Mouse (Mus musculus) 3T3-L1 (cell line): ENCODE measurements around the gene Gsta3.
"Not testable (repeated sequence)": the region's sequence is repeated elsewhere in the genome, so short reads cannot be mapped to it uniquely, and the experiment has no call there.

ENCODE experiments used
- DNase-seq: peaks from one replicate; pipeline ENCODE4 v3.0.0-alpha.2; 2015; ENCODE audit warnings: low read depth, low spot score

Gsta3 gene

DNA sequence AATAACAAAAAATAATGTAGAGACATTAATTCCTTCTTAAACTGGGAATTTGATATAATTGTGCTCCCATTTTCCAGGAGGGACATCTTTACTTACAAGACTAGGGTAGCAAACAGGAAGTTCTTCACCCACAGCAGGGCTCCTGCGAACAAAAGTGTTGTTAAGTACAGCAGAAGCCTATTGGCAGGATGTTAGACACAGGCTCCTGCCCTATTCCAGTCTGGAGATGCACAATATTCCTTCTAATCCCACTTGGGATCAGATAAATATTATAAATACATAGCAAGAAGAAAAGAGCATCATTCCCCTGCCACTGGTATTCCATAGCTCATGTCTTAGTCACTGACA lies 12.9 kb downstream of the Gsta3 start:
- DNase-seq = no peak

DNA sequence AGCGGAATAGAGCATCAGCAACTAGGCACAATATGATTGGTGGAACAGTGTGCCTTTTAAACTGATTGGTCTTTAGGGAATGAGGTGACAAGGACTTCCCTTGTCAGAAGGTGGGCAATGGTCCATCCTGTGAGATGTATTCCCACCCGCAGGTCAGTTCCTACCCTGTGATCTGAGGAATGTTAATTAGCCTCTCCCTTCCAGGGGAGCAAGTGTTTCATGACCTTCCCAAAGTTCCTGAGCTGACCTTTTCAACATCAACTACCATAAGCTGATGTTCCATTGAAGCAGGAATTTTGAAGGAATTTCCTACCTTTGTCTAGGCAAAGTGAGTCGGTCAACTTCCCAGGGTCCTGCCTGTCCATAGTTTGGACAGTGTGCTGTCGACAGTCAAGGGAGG lies 13.5 kb downstream of the Gsta3 start:
- DNase-seq = no peak

DNA sequence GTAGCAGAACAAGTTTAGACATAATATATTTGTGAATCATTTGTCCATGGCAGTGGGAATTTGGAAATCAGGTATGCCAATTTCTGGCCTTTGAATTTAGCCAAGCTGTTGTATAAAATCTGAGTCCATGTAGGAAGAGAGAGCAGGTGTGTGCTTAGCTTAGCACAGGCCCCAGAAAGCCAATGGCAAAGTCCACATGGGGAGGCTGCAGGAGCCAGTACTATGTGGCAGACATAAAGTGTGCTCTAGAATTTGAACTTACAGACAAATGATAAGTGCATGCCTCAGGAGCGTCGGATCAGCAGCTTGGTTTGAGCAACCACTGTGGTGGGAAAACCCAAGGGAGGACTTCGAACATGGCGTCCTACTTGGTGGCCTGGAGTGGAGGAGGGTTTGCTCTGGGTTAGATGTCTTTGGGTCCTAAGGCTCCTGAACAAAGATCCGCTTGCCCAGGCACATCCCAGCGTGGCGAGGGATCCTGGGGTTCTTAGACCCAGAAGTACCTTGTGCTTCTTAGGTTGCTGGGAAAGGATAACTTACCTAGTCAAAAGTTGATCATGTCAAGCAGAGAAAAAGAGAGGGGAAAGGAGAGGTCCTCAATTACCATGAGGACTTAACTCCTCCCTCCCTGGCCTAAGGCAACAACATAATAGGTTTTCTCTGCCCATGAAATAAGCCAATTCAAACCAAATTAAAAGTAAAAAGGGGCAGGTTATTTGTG lies 15.4 kb downstream of the Gsta3 start:
- DNase-seq = no peak

DNA sequence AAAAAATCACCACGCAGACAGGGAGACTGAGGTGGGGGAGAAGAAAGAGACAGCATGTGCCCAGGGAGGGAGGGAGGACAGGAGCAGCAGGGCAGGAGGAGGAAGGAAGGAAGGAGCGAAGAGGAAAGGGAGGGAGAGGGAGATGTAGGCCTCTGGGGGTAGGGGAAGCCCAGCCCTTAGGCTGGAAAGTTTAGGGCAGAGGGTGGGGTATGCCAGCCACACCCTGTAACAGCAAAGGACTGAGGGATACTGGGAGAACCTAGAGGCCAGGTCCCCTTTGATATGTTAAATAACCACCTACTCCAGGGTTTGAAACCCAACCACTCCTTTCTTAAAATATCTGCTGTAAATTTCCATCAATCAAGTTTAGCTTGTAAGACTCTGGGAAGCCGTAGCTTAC lies 16.0 kb downstream of the Gsta3 start:
- no peak for DNase-seq

DNA sequence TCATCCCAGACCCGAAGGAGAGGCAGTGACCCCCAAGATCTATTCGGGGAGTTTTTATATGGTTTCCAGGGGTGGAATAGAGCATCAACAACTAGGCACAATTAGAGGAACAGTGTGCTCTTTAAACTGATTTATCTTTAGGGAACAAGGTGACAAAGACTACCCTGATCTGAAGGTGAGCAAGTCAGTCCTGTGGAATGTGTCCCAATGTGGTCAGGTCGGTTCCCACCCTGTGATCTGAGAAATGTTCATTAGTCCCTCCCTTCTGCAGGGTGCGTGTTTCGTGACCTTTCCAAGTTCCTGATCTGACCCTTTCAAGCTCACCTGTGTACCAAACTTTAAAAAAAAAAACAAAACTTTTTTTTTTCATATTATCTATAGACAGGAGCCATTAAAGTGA lies 16.5 kb downstream of the Gsta3 start:
- no peak for DNase-seq

DNA sequence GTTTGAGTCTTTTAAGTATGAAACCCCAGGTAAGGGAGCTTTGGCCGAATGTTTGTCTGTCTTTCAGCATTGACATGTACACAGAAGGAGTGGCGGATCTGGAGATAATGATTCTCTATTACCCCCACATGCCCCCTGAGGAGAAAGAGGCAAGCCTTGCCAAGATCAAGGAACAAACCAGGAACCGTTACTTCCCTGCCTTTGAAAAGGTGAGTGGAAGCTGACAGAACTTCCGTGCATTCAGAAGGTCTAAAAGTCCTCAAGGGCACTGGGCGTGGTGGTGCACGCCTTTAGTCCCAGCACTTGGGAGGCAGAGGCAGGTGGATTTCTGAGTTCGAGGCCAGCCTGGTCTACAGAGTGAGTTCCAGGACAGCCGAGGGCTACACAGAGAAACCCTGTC lies 19.6 kb downstream of the Gsta3 start:
- not testable (repeated sequence) for DNase-seq

DNA sequence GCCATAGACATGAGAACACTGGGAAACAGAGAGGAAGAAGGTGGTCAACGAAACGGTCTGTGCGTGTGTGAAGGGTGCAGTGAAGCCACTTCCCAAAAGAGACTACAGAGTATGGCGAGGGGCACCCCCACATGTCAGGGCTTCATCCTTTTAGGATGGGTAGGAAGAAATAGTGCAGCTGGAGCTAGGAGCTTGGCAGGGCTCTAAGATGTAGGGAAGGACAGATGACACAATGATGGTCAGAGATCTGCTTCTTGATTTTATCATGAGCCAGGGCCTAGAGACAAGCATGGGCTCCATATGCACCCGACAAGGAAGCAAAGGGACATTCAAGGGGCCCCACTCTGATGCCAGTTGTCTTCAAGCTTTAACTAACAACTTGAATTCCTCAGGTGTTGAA lies 22.0 kb downstream of the Gsta3 start:
- no peak for DNase-seq

DNA sequence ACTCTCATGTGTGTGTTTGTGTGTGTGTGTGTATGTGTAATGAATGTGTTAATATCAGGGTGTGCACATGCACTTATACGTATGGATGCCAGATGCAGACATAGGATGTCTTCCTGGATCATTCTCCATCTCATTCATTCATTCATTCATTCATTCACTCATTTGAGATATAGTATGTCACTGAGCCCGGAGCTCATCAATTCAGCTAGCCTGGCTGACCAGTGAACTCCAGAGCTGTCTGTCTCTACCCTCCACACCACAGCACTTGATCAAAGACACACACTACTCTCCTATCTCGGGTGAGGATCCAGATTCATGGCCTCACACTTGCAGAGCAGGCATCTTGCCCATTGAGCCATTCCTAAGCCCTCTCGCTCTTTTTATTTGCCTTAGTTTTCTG lies 23.6 kb downstream of the Gsta3 start:
- no peak for DNase-seq

DNA sequence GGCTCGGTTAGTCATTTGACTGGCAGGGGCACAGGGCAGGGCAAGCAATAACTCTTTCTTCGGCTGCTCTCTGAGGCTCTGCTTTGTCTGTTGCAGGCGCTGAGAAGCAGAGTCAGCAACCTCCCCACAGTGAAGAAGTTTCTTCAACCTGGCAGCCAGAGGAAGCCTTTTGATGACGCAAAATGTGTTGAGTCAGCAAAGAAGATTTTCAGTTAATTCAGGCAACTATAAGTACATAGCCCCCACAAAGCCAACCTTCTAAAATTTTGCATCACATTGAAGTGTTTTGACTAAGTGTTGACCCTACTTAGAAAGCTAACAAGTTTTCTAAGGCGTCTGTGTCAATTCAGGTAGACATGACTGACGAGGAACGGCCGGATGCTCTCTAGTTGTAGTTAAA lies 24.4 kb downstream of the Gsta3 start:
- no peak for DNase-seq

DNA sequence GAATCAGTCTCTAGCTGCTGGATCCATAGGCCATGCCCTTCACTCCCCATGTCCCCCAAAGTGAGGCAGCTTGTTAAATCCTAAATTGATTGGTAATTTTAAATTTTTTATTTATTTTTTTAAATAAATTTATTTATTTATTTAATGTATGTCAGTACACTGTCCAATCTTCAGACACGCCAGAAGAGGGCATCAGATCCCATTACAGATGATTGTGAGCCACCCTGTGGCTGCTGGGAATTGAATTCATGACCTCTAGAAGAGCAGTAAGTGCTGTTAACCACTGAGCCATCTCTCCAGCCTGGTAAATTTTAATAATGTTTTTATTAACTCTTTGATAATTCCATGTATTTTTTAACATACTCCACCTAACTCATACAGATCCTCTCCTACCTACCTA lies 26.4 kb downstream of the Gsta3 start:
- no peak for DNase-seq

DNA sequence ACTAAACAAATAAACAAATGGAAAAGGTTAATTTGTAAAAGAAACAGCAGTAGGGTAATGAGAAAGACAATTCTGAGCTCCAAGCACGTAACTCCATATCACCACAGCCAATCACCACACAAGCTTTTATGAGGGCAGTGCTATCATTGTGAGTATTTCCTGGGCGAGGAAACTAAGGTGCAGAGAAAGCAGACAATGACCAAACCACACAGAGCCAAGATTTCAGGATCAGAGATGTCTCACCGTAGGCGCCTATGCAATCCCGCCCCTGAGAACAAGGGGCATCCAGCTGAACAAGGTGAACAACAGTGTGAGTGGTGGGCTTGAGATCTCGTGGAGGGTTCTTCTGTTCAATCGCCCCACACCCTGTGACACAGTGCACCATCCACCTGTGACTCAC lies 27.1 kb downstream of the Gsta3 start:
- not testable (repeated sequence) for DNase-seq

DNA sequence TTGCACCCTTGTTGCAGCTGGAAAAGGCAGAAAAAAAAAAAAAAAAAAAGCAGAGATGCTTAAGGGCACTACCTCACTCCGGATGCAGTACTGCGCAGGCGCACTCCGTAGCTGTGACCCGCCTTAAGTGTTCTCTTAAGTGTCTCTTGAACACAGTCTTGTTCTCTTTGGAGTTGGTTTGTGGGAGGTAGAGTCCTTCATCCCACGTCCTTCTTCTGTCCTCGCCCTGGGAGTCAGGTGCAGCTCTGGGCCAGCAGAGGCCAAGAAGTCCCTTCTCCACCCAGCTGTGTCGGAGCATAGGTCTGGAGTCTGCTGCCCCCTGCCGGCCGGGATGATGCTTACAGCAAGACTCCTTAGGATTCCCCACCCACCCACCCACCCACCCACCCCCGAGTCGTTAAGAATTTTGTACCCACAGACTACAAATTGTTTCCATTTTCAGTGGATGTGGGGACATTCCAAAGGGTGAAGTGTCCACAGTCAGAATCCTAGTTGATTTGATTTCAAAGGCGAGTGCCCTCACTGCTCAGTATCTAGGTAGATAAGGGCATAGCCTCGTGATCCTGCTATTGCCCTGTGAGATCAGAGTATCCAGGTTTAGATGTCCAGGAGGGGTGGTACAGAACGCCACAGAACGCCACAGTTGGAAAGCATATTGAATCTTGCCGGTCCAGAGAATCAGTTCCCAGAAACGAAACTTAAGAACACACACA lies 31.1 kb downstream of the Gsta3 start:
- DNase-seq = peak; percentile 50

DNA sequence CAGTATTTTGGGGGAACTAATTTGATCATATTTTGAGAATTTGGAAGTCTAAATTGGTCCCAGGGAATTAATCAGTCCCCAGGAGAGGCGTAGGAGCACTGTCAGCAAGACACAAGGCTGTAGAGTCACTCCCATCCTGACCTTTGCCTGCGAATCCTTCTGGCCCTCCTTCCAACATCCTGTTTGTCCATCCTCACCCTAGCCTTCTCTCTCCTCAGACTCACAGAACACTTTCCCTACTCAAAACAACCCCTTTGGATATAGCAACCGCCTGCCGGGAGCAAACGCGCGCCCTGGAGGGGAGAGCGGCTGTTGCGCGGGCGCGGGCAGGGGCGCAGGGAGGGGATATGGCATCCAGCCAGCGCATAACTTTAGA lies 31.7 kb downstream of the Gsta3 start:
- DNase-seq = no peak

DNA sequence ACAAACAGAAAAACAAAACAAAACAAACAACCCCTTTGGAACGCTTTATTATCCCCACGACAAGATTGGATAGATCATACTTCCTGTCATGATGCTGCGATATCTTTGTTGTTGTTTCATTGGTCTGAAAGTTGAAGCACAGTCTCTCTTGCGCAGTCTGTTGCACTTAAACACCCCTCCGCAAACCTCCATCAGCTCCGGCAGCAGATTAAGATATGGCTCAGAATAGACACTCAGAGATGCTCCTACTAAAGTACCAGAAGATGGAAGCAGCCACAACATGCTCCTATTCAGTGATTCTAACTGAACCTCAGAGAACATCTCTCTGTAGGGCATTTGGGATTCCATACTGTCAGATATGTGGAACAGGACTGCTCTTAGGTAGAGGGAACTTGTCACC lies 32.7 kb downstream of the Gsta3 start:
- no peak for DNase-seq

DNA sequence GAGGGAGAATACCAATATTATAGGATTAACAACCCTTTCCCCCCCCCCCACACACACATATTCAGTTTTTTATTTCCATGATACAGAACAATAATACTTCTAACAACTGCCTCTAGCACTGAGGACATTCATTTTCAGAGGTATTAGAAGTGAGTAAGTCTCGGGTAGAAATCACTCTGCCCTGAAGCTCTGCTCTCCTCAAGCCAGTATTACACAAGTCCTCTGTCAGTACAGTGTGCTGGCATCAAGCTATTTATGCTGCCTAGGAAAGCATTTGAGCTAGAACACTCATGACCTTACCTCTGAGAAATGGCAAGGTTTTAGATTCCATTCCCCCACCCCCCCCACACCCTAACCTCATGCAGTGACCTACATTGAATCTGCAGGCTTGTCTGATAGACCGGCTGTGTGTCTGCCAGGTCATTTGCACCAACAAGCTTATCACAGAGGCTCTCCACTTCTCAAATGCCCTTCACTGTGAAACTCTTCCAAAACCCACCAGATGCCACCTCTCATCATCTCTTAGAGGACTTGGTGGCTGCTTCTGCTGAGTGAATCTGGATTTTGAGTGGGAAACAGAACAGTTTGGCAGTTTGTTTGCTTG lies 34.1 kb downstream of the Gsta3 start:
- DNase-seq = no peak

DNA sequence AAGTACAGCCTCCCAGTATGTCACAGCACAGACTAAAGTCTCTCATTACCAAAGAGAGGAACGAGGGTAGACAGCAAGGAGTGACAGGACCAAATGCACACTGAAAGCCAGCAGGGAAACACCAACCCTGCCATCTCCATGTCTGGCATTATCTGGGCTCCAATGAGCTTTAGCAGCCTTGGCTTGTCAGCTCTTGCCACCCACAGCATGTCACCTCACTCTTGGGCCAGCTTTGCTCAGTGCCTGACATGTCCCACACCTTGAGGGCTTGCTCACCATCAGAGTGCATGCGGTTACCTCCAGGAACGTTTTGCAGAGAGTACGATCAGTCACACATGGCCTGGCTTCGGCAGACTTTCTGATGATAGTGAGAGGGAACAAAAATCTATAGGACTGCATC lies 35.0 kb downstream of the Gsta3 start:
- DNase-seq = not testable (repeated sequence)

DNA sequence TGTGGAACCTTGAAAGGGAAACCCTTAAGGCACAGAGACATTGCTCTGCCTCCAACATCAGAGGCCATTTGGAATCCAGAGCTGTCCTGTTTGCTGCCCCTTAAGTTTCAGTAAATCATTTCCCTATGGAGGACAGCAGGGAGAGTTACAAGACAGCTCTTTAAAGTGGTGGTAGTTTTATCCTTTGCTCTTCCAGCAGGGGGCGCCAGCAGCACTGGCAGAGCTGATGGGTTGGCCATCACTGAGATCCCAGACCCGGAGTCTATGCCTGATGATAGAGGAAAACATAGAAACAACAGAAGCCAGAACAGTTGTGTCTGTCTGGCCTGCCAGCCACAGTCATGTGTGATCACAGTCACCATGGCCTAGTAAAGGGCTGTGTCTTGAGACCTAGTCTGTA lies 35.8 kb downstream of the Gsta3 start:
- not testable (repeated sequence) for DNase-seq

DNA sequence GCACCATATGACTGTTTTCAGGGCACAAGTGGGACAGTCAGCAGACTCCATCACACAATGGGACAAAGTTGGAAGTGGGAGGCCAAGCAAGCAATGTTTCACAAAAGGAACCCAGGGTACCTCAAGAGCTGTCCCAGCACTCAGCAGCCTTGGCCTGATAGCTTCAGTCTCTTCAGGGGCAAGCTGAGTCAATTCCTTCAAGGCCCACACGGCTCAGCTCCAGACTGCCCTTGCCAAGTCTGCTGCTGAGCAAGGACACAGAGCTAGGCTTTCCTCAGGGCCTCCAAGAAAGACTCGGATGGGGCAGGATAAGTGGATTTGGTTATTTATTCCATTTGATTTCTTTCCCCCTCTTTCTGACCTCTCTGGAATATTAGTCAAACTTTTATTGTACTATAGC lies 39.9 kb downstream of the Gsta3 start:
- no peak for DNase-seq

DNA sequence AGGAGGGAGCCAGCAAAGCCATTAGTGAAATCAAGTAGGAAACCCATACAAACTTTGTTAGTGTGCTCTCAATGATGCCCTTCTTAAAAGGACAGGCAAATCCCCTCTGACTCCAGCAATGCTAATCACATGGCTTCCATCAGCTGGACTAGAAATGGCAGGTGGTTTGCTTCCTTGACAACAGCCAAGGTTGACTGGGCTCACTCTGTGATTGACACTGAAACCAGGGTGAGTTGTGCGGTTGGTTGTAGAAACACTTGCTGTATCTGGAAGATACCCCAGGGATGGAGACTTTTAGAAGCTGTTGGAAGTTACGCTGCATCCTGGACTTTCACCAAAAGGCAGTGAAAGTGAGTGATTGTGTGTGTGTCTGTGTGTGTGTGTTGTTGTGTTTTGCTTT lies 44.3 kb downstream of the Gsta3 start:
- not testable (repeated sequence) for DNase-seq

DNA sequence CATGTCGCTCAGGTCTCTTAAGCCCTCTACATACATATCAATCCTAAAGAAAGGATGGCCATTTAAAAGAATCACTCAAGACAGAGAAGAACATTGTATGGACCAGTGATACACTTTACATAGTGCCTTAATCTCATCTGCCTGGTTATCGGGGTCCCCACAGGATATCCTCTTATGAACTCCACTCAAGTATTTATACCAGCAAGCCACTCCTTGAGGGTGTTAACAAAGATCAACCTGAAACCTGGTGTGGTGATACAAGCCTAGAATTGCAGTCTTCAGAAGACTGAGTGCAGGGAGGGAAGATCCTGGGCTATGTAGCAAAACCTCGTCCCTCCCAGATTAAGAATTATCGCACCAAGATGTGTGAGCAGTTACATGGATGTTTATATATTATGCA lies 51.0 kb downstream of the Gsta3 start:
- no peak for DNase-seq

DNA sequence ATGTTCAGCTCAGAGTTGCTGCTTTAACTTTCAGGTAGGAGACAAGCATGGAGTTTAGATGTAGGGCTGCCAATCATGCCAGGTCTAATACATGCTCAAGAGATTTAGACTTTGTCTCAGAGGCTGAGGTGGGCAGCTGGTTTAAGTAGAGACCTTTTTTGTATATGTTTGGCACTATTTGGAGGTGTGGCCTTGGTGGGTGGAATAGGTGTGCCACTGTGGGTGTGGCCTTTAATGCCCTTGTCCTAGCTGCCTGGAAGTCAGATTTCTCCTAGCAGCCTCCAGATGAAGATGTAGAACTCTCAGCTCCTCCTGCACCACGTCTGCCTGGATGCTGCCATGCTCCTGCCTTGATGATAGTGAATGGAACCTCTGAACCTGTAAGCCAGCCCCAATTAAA lies 52.2 kb downstream of the Gsta3 start:
- DNase-seq = no peak

DNA sequence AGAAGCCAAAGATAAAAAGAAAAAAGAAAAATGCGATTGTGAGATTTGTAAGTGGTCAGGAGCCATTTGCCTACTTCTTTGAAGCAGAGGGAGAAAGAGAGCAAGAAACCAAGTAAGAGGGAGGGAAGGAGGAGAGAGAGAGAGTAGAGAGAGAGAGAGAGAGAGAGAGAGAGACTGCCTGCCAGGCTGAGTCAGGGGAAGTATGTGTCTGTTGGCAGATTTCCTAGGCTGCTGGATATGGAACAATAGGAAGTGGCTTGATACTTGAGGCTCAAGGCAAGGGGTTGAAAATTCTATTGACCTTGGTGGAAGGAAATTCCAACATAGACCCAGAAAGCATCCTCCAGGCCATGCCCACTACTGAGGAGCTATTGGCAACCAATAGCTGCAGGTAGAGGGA lies 55.8 kb downstream of the Gsta3 start:
- DNase-seq = peak; percentile 8

DNA sequence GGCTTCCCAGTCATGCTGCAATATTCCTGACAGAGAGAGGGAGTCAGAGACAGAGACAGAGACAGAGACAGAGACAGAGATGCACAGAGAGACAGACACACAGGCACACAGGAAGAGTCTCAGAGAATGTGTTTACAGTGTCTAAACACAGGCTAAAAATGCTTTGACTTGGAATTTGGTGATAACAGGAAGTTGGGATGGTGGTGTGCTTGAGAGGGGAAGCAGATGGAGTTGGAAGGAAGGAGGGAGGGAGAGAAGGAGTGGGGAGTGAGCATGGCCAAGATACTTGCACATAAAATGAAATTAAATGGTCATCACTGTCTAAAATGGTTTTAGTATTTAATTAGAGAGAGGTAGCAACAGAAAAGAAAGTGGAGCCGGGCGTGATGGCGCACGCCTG lies 57.7 kb downstream of the Gsta3 start:
- no peak for DNase-seq
